Mouse (Mus musculus) embryo, embryonic 10 days (tissue): ENCODE results near the gene Glg1.
A peak's percentile ranks its signal among the peaks of the same experiment; 100 is the strongest.
"Not testable (repeated sequence)": the region's sequence is repeated elsewhere in the genome, so short reads cannot be mapped to it uniquely, and the experiment has no call there.

Source experiments
- DNase-seq: peaks from one replicate; pipeline ENCODE4 v3.0.0-alpha.2; 2015; ENCODE audit warnings: low spot score

Glg1 gene

DNA sequence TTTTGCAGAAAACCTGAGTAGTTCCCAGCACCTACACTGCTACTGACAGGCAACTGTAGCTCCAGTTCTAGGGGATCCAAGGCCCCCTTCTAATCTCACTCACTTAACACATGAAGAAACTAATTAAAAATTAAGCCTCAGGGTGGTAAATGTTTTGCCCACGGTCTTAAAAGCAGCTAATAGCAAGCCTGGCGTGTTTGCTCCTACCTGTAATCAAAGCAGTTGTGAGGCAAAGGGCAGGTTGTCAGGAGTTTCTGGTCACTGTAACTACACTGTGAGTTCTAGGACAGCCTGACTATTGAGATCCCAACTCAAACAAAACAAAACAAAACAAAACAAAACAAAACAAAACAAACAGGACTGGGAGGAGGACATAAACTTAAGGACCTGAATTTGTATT lies 8.9 kb downstream of the Glg1 start:
- no peak for DNase-seq

GRCm38 (mm10) chr8:111248136-111248535 lies 10.9 kb downstream of the Glg1 start:
- DNase-seq, result no peak

DNA sequence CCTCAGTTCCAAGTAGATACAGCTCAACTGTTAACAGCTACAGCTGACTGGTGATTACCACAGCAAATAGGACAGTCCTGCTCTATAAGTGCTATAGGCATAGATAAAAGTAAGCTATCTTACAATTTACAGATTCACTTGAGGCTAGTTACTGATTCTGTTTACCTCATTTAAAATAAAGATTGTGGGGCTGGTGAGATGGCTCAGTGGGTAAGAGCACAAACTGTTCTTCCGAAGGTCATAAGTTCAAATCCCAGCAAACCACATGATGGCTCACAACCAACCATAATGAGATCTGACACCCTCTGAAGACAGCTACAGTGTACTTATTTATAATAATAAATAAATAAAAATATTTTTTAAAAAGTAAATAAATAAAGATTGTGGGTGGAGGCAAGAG lies 12.2 kb downstream of the Glg1 start:
- not testable (repeated sequence) for DNase-seq

- DNase-seq, result no peak
Observed at GRCm38 (mm10) chr8:111246287-111246830, 12.7 kb downstream of the Glg1 start.

GRCm38 (mm10) chr8:111237301-111237700 lies 21.7 kb downstream of the Glg1 start:
- no peak for DNase-seq

GRCm38 (mm10) chr8:111233730-111234129 lies 25.3 kb downstream of the Glg1 start:
- no peak for DNase-seq

DNA sequence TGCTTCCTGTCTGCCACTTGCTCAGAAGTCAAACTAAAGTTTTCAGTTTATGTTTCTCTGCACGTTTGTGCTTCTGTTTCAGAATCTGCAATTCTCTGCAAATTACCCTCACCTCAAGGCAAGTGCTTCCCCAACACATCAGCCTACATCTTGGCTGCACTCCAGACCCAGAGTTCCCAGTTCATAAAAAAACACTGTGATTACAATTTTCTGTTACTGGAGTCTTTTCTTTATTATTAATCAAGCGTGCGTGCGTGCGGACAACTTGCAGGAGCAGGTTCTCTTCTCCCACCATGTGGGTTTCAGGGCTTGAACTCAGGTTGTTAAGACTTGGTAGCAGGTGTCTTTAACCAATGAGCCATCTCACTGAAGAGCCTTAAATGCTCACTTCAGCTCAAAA lies 34.9 kb downstream of the Glg1 start:
- no peak for DNase-seq

DNA sequence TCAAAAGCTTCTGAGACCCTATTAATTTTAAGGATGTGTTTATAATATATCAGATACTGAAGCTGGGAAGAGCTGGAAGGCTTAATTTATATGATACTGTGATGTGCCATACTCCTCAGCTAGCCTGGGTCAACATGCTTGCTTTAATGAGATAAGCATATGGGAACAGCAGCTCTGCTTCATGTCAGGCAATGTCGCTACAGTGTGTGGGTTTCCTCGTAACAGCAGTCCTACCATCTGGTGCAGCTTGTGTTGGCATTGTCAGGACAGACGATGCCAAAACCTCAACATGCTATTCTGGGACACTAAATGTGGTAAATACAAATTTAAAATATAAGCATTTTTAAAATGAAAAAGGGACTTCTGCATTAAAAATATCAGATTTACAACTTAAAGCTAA lies 40.9 kb downstream of the Glg1 start:
- DNase-seq, result peak; percentile 7

DNA sequence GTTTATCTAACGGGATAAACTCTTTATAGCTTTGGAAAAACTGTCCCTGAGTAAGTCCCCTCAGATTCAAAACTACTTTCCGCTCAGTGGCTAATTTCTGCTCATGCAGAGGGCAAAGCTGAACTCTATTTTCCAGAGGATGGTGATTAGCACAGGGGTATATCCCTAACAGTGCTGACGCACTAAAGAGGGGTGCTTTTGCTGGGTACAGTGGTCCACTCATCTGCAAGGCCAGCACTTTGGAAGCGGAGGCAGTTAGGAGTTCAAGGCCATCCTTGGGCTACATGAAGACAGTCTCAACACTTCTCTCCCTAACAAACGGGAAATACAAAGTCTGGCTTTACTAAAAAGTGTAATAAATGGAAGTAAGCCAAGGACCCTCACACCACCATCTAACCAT lies 45.6 kb downstream of the Glg1 start:
- DNase-seq, result no peak

- DNase-seq, result no peak
Observed at GRCm38 (mm10) chr8:111211180-111211579, 47.8 kb downstream of the Glg1 start.

DNA sequence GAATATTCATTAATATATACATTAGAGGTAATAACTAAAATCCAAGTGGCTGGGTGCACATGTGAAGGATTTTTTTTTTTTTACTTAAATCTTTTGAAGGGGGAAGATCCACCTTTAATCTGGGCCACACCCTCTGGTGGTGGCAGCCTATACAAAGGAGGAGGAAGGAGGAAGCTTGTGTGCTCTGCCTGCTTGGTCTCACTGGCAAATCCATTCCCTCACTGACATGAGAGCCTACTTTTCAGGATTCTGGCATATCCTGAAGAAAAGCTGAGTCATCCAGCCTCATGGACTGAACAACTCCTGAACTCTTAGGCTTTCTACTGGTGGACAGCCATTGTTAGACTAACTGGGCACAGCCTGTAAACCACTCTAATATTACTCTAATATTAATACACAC lies 49.1 kb downstream of the Glg1 start:
- DNase-seq, result peak; percentile 15

DNA sequence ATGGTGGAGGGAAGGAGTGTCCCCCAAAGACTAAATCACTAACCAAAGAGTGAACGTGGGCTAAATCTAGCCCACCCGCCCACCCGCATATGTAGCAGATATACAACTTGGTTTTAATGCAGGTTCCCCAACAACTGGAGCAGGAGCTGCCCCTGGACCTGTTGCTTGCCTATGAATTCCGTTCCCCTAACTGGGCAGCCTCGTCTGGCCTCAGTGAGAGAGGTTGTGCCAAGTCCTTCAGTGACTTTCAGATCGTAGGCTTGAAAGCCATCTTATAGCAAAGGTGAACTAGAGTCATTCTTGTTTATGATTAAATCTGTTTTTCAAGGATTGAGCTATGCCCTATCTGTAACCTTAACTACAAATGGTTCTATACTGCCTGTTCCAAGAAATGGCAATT lies 52.7 kb downstream of the Glg1 start:
- no peak for DNase-seq

DNA sequence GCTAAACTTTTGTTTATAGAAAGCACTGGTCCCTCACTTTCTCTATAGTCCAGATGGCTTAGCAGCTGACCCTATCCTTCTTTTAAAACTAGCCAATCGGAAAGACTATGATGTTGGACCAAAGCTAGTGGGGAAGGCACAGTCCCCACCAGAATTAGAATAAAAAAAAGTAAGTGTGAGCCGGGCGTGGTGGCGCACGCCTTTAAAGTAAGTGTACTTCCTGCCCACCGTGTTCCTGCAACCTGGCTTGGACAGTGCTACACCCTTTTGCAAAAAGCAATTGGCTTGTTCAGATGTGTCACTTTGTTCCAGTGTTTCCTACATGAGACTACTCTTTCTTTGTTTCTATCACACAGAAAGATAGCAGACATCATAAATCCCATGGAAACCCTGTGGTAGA lies 54.0 kb downstream of the Glg1 start:
- no peak for DNase-seq

DNA sequence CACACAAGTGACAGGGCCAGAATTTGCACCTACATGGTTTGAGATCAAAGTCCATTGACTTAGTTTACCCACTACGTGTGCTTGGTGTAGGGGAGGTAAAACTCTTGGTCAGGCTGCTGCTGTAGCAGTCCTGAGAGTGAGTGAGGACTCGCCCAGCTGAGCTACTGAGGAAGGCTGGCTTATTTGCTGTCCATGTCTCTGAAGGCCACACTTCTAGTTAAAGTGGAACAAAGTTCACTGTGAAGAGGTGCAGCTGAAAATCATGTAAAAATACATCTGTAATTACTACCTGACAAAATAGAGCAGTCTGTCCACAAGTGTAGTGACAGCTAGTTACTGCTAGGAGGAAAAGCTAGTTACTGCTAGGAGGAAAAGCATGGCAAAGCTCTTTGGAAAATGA lies 55.7 kb downstream of the Glg1 start:
- DNase-seq, result no peak

GRCm38 (mm10) chr8:111197966-111198365 lies 61.0 kb downstream of the Glg1 start:
- DNase-seq, result no peak

- no peak for DNase-seq
Observed at GRCm38 (mm10) chr8:111196181-111196580, 62.8 kb downstream of the Glg1 start.

GRCm38 (mm10) chr8:111188594-111189211 lies 70.3 kb downstream of the Glg1 start:
- DNase-seq, result no peak

GRCm38 (mm10) chr8:111187470-111187869 lies 71.5 kb downstream of the Glg1 start:
- DNase-seq, result no peak

DNA sequence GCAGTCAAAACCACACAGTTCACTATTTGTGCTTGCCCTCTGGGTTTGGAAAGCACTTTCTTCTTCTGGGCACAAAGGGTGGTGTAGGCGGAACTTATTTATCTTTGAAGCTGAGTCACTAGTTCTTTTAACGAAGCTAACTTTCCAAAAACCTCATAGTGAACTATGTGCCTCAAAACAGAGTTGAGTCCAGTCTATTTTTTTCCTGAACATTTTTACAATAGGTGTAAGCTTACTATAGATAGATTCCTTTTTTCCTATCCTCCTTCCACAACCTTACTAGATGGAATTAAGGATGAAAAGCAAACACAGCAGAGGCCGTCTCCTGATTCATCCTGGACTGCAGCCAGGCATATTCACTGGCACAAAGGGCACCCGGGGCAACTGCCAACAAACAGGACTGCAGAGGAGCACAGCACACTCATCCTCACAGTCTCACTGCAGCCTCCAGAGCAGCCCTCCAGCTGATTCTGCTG lies 73.5 kb downstream of the Glg1 start:
- DNase-seq, result no peak

DNA sequence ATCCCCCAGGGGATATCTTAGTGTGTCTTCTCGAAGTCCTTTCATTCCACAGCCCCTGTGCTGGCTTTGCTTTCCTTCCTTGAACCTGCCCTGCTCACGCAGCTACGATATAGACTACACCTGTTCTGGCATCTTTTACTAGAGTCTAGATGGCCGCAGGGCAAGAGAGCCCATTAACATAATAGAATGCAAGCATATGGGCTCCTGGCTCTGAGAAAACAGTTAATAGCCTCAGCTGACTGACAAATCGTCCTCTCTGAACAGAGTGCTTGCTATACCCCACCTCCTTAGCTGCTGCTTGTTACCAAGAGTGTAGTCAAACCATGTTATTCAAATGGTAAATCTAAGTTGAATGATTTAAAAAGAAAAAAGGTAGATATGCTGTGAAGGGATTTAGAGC lies 87.4 kb downstream of the Glg1 start:
- no peak for DNase-seq

- peak; percentile 78 for DNase-seq
Observed at GRCm38 (mm10) chr8:111157617-111158016, 101.4 kb downstream of the Glg1 start.

DNA sequence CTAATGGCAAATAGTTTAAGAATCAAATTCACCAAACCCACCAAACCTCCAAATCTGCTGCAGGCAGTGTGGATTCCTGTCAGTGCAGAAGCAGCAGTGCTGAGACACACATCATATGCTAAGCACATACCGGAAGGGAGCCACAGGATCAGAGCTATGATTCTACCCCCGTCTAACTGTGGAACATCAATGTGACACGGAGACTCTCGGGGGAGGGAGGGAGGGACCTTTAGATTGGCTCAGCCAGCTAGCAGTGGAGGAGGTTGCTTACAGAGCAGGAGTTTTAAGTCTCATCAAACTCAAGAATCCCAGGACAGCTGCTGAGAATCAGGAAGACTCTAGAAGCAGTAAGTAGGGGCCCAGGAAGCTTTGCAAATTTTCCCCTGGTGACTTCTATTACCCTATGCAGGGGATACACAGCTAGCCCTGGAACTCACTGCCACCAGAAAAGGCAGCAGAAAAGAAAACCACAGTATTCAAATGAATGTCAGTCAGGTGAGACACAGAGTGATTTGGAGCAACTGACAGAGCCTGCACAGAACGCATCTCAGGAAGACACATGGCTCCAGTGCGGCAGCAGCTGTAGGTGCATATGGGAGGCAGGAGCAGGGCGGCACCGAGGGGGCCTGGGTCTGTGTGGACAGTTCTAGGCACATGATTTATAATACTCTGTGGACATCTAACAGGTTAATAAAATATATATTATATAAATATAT lies 103.1 kb downstream of the Glg1 start:
- no peak for DNase-seq

DNA sequence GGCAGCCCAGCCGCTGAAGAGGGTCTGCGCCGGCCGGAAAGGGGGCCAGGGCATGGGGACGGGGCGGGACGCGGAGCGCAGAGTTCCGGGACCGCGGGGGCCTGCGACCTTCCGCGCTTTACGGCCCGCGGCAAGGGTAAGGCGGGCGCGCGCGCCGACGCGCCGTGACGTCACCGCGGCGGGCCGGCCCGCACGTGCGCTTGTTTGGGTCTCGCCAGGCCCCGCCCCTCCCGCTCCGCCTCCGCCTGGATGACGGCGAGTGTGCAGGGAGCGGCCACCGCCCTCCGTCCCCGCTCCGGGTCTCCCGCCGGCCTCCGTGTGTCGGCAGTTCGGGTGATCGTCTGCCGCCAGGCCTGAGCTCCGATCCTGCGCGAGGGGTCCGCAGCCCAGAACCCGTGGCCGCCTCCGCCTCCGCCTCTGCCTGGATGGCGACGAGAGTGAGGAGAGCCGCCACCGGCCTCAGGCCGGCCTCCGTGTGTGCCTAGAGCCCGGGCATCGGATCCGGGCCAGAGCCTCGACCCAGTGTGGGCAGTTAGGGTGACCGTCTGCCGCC lies 113.5 kb downstream of the Glg1 start:
- peak; percentile 87 for DNase-seq
